Mouse (Mus musculus): ENCODE measurements around the gene Mdga1. TPM values are rescaled to one million over a fixed set of nuclear protein-coding genes. Genes with fewer than 3 reads are reported as not detected.

The Mdga1 gene
- polyA plus RNA-seq (2012; rRNA removed; ENCODE audit: low replicate concordance), result 0.68 and 3.7 TPM in 2 replicates

DNA sequence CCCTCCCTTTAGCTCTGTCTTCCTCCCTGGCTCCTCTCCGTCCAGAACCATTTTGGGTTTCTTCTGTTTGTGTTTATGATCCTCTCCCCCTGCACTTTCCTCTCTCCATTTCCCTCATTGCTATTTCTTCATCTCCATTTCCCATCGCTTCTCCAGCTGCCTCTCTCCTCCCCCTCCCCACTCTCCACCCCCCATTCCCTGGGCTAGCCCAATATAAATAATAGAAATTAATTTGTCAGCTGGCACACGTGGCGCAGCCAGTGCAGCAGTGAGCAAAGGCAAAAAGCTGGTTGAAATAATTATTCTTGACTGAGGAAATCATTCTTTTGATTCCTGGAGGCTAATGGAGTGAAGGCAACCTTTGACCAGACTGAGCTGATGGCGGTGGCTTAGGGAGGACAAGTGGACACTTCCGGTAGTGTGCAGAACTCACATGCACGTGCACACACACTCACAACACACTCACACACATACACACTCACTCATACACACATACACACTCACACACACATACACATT is at the start of gene Mdga1:
Gene Mdga1, minus strand, starts transcription at position 51 of the 519 bp plus-strand sequence.

DNA sequence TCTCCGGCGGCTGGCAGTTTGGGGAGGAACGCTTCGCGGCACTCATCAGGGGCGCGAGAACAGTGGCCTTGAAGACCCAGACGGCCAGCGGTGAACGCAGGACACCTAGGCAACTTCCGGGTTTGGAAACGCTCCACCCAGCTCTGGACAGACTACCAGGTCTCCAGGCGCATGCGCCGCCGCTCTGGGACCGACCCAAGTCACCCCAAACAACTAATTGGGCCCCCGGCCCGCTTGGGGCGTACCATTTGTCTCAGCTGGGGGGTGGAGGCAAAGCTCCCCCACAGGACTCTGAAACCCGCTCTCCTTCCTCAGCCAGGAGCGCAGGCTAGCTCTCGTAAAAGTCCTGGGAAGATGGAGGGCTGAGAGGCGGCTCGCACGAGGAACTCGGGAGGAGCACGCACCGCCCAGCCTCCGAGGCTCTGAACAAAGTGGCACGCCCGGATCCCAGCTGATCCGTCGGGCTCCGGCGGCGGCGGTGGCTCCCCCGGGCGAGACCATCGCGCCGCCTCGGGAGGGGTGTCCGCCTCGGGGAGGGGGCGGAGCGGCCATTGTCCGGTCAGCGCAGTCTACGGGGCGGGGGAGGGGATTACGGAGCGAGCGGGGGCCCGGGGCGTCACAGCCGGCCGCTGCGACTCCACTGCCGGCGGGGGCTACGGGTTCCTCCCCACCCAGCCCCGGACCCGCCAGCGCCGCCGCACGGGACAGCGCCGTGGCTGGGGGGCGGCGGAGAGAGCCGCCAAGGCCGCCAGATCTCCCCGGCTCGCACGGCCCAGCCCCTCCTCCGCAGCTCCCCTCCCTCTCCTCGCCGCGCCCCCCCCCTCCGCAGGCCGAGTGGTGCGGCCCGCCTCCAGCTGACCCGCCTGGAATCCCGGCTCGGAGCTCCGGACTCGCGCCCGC is 34.6 kb upstream of the Mdga1 start, which contains the start of gene Zfand3:
Gene Zfand3, plus strand, starts transcription at position 531 of the 900 bp plus-strand sequence.

Other genes with a start within 250 kb of the Mdga1 start
- 36.8 and 47.7 TPM in 2 replicates for gene Zfand3, start 34.6 kb upstream of the Mdga1 start, polyA plus RNA-seq (2012; rRNA removed; ENCODE audit: low replicate concordance)